Mouse (Mus musculus) inflammation-experienced regulatory T-cells, adult 16 weeks (primary cell): ENCODE data around the gene Uspl1. TPM values are rescaled to one million over a fixed set of nuclear protein-coding genes. Genes with fewer than 3 reads are reported as not detected.

Experiments used
- polyA plus RNA-seq: library from polyadenylated mRNA; unstranded; fragments of 100-300 nt; shearing (Covaris generic); gene quantifications from one replicate; pipeline ENCODE4 v1.2.1, GENCODE M21; 2017

Uspl1 gene
- 61.6 TPM for polyA plus RNA-seq

GRCm38 (mm10) chr5:149184104-149184843 is at the start of gene Uspl1, which contains the start of gene Hmgb1:
TSS of gene Uspl1 (plus strand) at chr5:149184350.
TSS of gene Hmgb1 (minus strand) at chr5:149184489.

GRCm38 (mm10) chr5:149264405-149264804 is 80.3 kb downstream of the Uspl1 start, which contains the start of gene Alox5ap:
TSS of gene Alox5ap (plus strand) at chr5:149264767.

Other genes starting within 250 kb of the Uspl1 start
- 2.4 TPM for gene Gm42791, start 189.2 kb upstream of the Uspl1 start, polyA plus RNA-seq
- 230 TPM for gene Hmgb1, start 139 bp downstream of the Uspl1 start, polyA plus RNA-seq
- gene Alox5ap, start 80.4 kb downstream of the Uspl1 start, polyA plus RNA-seq: 0.93 TPM
- gene Medag, start 227.4 kb downstream of the Uspl1 start, polyA plus RNA-seq: 2.9 TPM